Mouse (Mus musculus) activated CD4-positive, CD25-positive, alpha-beta regulatory T cell, adult 4 months (primary cell): ENCODE measurements around the gene Ankrd54. TPM values are rescaled to one million over a fixed set of nuclear protein-coding genes. Genes with fewer than 3 reads are reported as not detected.
"Not testable (repeated sequence)": the region's sequence is repeated elsewhere in the genome, so short reads cannot be mapped to it uniquely, and the experiment has no call there.

Experiments
- ATAC-seq: one replicate; pipeline ENCODE4 v1.8.0; 2017
- polyA plus RNA-seq, 2 experiments: library from polyadenylated mRNA; unstranded; fragments of 100-300 nt; shearing (Covaris generic); gene quantifications; one replicate each; pipeline ENCODE4 v1.2.1; 2017

Gene Ankrd54
- polyA plus RNA-seq, 2 experiments from 2014 or later, result 7.4 to 8.1 TPM

- ATAC-seq, result not testable (repeated sequence)
Measured at GRCm38 (mm10) chr15:79007836-79008235, 54.9 kb downstream of the Ankrd54 start.

GRCm38 (mm10) chr15:79007059-79007458, 55.6 kb downstream of the Ankrd54 start:
- no peak for ATAC-seq

GRCm38 (mm10) chr15:79006638-79007037, 56.1 kb downstream of the Ankrd54 start:
- ATAC-seq, result no peak

- no peak for ATAC-seq
Measured at GRCm38 (mm10) chr15:79005581-79005980, 57.1 kb downstream of the Ankrd54 start.

Other genes with a start within 250 kb of the Ankrd54 start
- gene Cdc42ep1, start 220.3 kb downstream of the Ankrd54 start, polyA plus RNA-seq, result not detected
- not detected for gene Lgals2, start 207.4 kb downstream of the Ankrd54 start, polyA plus RNA-seq
- 10 to 100 TPM; 13.8 to 18.1 TPM for gene Gga1, start 185.7 kb downstream of the Ankrd54 start, polyA plus RNA-seq
- gene Gm49510, start 163.2 kb downstream of the Ankrd54 start, polyA plus RNA-seq, result not detected
- 10 to 100 TPM; 43.8 to 75.5 TPM for gene Sh3bp1, start 163.1 kb downstream of the Ankrd54 start, polyA plus RNA-seq
- gene Pdxp, start 149.0 kb downstream of the Ankrd54 start, polyA plus RNA-seq, result 1 to 10 TPM; 2.5 TPM
- 1,000 to 10,000 TPM in 1 of 2 experiments, 100 to 1,000 TPM in 1; 804 to 1,171 TPM for gene Lgals1, start 136.2 kb downstream of the Ankrd54 start, polyA plus RNA-seq
- 10 to 100 TPM; 44.5 to 46.9 TPM for gene Nol12, start 128.0 kb downstream of the Ankrd54 start, polyA plus RNA-seq
- gene Triobp, start 115.2 kb downstream of the Ankrd54 start, polyA plus RNA-seq, result 10 to 100 TPM; 18.6 to 30.9 TPM
- 10 to 100 TPM; 37.2 to 37.8 TPM for gene H1f0, start 34.4 kb downstream of the Ankrd54 start, polyA plus RNA-seq
- not detected for gene Galr3, start 21.0 kb downstream of the Ankrd54 start, polyA plus RNA-seq
- 100 to 1,000 TPM; 241 to 298 TPM for gene Eif3l, start 12.3 kb upstream of the Ankrd54 start, polyA plus RNA-seq
- gene Micall1, start 46.0 kb upstream of the Ankrd54 start, polyA plus RNA-seq, result 10 to 100 TPM; 11.1 to 11.3 TPM
- 100 to 1,000 TPM; 105 to 132 TPM for gene Polr2f, start 78.1 kb upstream of the Ankrd54 start, polyA plus RNA-seq
- gene 1700088E04Rik, start 78.4 kb upstream of the Ankrd54 start, polyA plus RNA-seq, result 1 to 10 TPM; 7.0 to 7.3 TPM
- not detected for gene Sox10, start 102.3 kb upstream of the Ankrd54 start, polyA plus RNA-seq
- 1 to 10 TPM; 7.2 to 9.7 TPM for gene Pick1, start 166.3 kb upstream of the Ankrd54 start, polyA plus RNA-seq
- under 1 TPM; 0.16 to 0.34 TPM for gene Gm49486, start 166.5 kb upstream of the Ankrd54 start, polyA plus RNA-seq
- not detected for gene Slc16a8, start 191.9 kb upstream of the Ankrd54 start, polyA plus RNA-seq
- gene Baiap2l2, start 222.6 kb upstream of the Ankrd54 start, polyA plus RNA-seq, result under 1 TPM in 1 of 2 experiments, not detected in 1; 0.66 TPM